Mouse (Mus musculus): ENCODE results near the gene Car3.

- TF ChIP-seq CTCF (conservative IDR thresholded peaks at IDR 0.05; ENCODE audit: low read length): no peak
- TF ChIP-seq NANOG (IDR thresholded peaks at IDR 0.05; ENCODE audit: borderline replicate concordance, low read length): no peak
- no peak for TF ChIP-seq POU5F1 (IDR thresholded peaks at IDR 0.05; ENCODE audit: borderline replicate concordance, low read length)
These were observed 9.3 kb upstream of the Car3 start for GRCm38 (mm10) chr3:14853966-14854365.
